Mouse (Mus musculus) hindbrain, embryonic 12.5 days (tissue): ENCODE results near the gene Olfr311. TPM values are rescaled to one million over a fixed set of nuclear protein-coding genes. Genes with fewer than 3 reads are reported as not detected.
"Not testable (repeated sequence)": the region's sequence is repeated elsewhere in the genome, so short reads cannot be mapped to it uniquely, and the experiment has no call there.

Source experiments
- ATAC-seq: fragments of 200-750 bp; cut with Nextera tagmentation; 2 replicates; pipeline ENCODE4 v1.8.0; 2017; ENCODE audit warnings: moderate TSS enrichment; ENCODE audit not compliant: low FRiP score
- H3K27ac ChIP-seq: fragments of 300-500 bp; sonication (generic); 2 replicates; pipeline ENCODE4 v1.5.1; 2016; ENCODE audit warnings: mild to moderate bottlenecking
- H3K27me3 ChIP-seq: fragments of 300-500 bp; sonication (generic); 2 replicates; pipeline ENCODE4 v1.6.1; 2016; ENCODE audit warnings: mild to moderate bottlenecking
- H3K36me3 ChIP-seq: fragments of 300-500 bp; sonication (generic); 2 replicates; pipeline ENCODE4 v1.6.1; 2016; ENCODE audit warnings: mild to moderate bottlenecking
- H3K4me1 ChIP-seq: fragments of 300-500 bp; sonication (generic); 2 replicates; pipeline ENCODE4 v1.6.1; 2016
- H3K4me2 ChIP-seq: fragments of 300-500 bp; sonication (generic); replicated peaks from 2 replicates; pipeline ENCODE4 v1.6.1; 2016; ENCODE audit warnings: mild to moderate bottlenecking
- H3K4me3 ChIP-seq: fragments of 300-500 bp; sonication (generic); 2 replicates; pipeline ENCODE4 v1.5.1; 2016; ENCODE audit warnings: mild to moderate bottlenecking
- H3K9ac ChIP-seq: fragments of 300-500 bp; sonication (generic); 2 replicates; pipeline ENCODE4 v1.6.1; 2016; ENCODE audit warnings: mild to moderate bottlenecking, moderate library complexity
- H3K9me3 ChIP-seq: fragments of 300-500 bp; sonication (generic); replicated peaks from 2 replicates; pipeline ENCODE4 v1.6.1; 2016; ENCODE audit warnings: mild to moderate bottlenecking
- WGBS: fragments of 180-500 bp; shearing (Covaris S2); methylation state at CpG from one replicate; pipeline ENCODE4 v1.1.7; 2016; 5-methylcytosine and 5-hydroxymethylcytosine counted together
- polyA plus RNA-seq: library from polyadenylated mRNA; unstranded; fragments of >200 nt; fragmentation: Nextera tagmentation; extraction: Ambion mirVana; gene quantifications from 2 replicates; pipeline ENCODE4 v1.2.1, GENCODE M21; 2016

Olfr311 gene
- not detected in 2 replicates for polyA plus RNA-seq

GRCm38 (mm10) chr11:58838951-58839350 is at the start of gene Olfr311:
TSS of gene Olfr311 (plus strand) at chr11:58839251.
- not testable (repeated sequence) for H3K4me1 ChIP-seq, H3K9ac ChIP-seq

GRCm38 (mm10) chr11:58789532-58789931 is 49.5 kb upstream of the Olfr311 start:
- no peaks in the 10 kb centered on the region for H3K9me3 ChIP-seq
- no peaks in the 10 kb centered on the region for H3K36me3 ChIP-seq
- no peak overlapping the region for H3K4me2 ChIP-seq
- ATAC-seq: no peak
- H3K27me3 ChIP-seq: no peaks in the 10 kb centered on the region
- H3K4me1 ChIP-seq: peaks cover 5% of the 10 kb centered on the region; the same call in 1 of the 2 replicates
- 32% methylated on average over 3 of the region's 3 CpGs for WGBS
- no peak overlapping the region for H3K4me3 ChIP-seq
- no peak overlapping the region for H3K27ac ChIP-seq
- 0 out of 2 replicates have a peak overlapping the region, but pooled peaks have one; percentile 19 for H3K9ac ChIP-seq

More at GRCm38 (mm10) chr11:58838951-58839350, at the start of gene Olfr311:
- not testable (repeated sequence) for H3K27me3 ChIP-seq, H3K36me3 ChIP-seq, H3K4me2 ChIP-seq, ATAC-seq, H3K4me3 ChIP-seq, H3K9me3 ChIP-seq, H3K27ac ChIP-seq

GRCm38 (mm10) chr11:58790053-58790452 is 49.0 kb upstream of the Olfr311 start:
- 59% methylated on average over 2 of the region's 2 CpGs for WGBS

DNA sequence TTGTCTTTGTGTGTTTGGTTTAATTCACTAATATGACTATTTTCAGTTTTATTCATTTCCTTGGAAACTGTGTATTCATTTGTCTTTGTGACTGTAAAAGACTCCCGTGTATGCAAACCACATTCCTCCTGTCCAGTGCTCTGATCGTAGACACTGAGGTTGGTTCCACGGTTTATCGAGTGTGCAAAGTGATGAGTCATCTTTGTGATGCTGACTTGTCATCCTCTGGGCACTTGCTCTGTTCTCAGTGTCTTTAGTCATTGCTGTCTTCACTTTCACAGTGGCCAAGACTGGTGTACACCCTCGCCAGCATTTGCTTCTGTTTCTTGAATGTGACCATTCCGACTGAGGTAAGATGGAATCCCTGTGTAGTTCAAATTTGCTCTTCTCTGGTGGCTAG is 48.4 kb upstream of the Olfr311 start:
- no peak overlapping the region for H3K4me2 ChIP-seq
- H3K27me3 ChIP-seq: no peaks in the 10 kb centered on the region
- no peak overlapping the region for H3K4me3 ChIP-seq
- no peak for ATAC-seq
- H3K4me1 ChIP-seq: peaks cover 5% of the 10 kb centered on the region; the same call in 1 of the 2 replicates
- no peaks in the 10 kb centered on the region for H3K9me3 ChIP-seq
- no peak overlapping the region for H3K9ac ChIP-seq
- no peaks in the 10 kb centered on the region for H3K36me3 ChIP-seq
- 83% methylated on average over 6 of the region's 6 CpGs for WGBS
- no peak overlapping the region for H3K27ac ChIP-seq

More at GRCm38 (mm10) chr11:58790053-58790452, 49.0 kb upstream of the Olfr311 start:
- H3K27me3 ChIP-seq: no peaks in the 10 kb centered on the region
- H3K4me2 ChIP-seq: no peak overlapping the region
- no peak overlapping the region for H3K27ac ChIP-seq
- H3K36me3 ChIP-seq: no peaks in the 10 kb centered on the region
- no peaks in the 10 kb centered on the region for H3K9me3 ChIP-seq
- no peak for ATAC-seq
- peaks cover 5% of the 10 kb centered on the region; the same call in 1 of the 2 replicates for H3K4me1 ChIP-seq
- H3K9ac ChIP-seq: no peak overlapping the region
- H3K4me3 ChIP-seq: no peak overlapping the region

GRCm38 (mm10) chr11:58795856-58796255 is 43.2 kb upstream of the Olfr311 start:
- Histone ChIP-seq H3K4me3 (no peak overlapping the region), H3K4me2 (no peak overlapping the region), H3K27me3 (no peaks in the 10 kb centered on the region), H3K9me3 (no peaks in the 10 kb centered on the region), H3K36me3 (no peaks in the 10 kb centered on the region), H3K27ac (no peak overlapping the region), H3K9ac (no peak overlapping the region), H3K4me1 (no peaks in the 10 kb centered on the region)
- ATAC-seq: no peak
- 95% methylated on average over 2 of the region's 2 CpGs for WGBS

GRCm38 (mm10) chr11:58796850-58797249 is 42.2 kb upstream of the Olfr311 start:
- H3K4me2 ChIP-seq: no peak overlapping the region
- no peaks in the 10 kb centered on the region for H3K36me3 ChIP-seq
- no peak overlapping the region for H3K9ac ChIP-seq
- H3K27ac ChIP-seq: no peak overlapping the region
- no peak overlapping the region for H3K4me3 ChIP-seq
- peaks cover 5% of the 10 kb centered on the region for H3K4me1 ChIP-seq
- no peaks in the 10 kb centered on the region for H3K27me3 ChIP-seq
- no peaks in the 10 kb centered on the region for H3K9me3 ChIP-seq
- whole genome bisulfite sequencing: 79% methylated on average over 7 of the region's 7 CpGs
- no peak for ATAC-seq

DNA sequence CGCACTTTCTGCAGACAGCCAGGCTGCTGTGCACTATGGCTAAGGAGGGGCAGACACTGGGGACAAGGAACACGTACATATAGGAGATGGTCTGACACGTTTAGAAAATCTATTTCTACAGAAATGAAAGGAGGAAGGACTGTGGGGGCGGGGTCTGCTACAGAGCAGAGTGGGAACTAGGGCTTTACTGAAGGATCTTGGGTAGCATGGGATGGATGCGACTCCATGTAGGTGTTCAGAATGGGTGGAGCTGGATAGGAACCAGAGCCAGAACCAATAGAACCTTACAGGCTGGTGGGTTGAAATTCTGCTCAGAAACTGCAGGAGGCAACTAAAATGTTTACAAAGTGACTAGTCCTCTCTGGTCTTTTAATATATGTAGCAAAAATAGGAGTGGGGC is 39.3 kb upstream of the Olfr311 start:
- no peaks in the 10 kb centered on the region for H3K36me3 ChIP-seq
- H3K4me2 ChIP-seq: no peak overlapping the region
- H3K27ac ChIP-seq: no peak overlapping the region
- WGBS: 78% methylated on average over 5 of the region's 5 CpGs
- no peaks in the 10 kb centered on the region for H3K27me3 ChIP-seq
- no peaks in the 10 kb centered on the region for H3K9me3 ChIP-seq
- no peak overlapping the region for H3K4me3 ChIP-seq
- no peak overlapping the region for H3K9ac ChIP-seq
- no peak for ATAC-seq
- H3K4me1 ChIP-seq: peaks cover 11% of the 10 kb centered on the region

- no peak within 1 kb of the TSS for H3K9ac ChIP-seq
- H3K4me2 ChIP-seq: peak within 1 kb of the TSS; percentile 41
- H3K4me3 ChIP-seq: no peak within 1 kb of the TSS
Observed at GRCm38 (mm10) chr11:58801558-58802228, 37.4 kb upstream of the Olfr311 start, which contains the start of gene Fam183b. TSS of gene Fam183b (minus strand) at chr11:58801960.

GRCm38 (mm10) chr11:58803871-58804270 is 35.2 kb upstream of the Olfr311 start:
- Histone ChIP-seq H3K9ac (no peak overlapping the region), H3K27ac (no peak overlapping the region), H3K4me3 (no peak overlapping the region), H3K4me1 (peaks cover 11% of the 10 kb centered on the region), H3K27me3 (no peaks in the 10 kb centered on the region), H3K9me3 (no peaks in the 10 kb centered on the region), H3K4me2 (no peak overlapping the region), H3K36me3 (no peaks in the 10 kb centered on the region)
- WGBS: 80% methylated on average over 4 of the region's 4 CpGs
- no peak for ATAC-seq

More at GRCm38 (mm10) chr11:58801558-58802228, 37.4 kb upstream of the Olfr311 start, which contains the start of gene Fam183b:
- Histone ChIP-seq H3K9me3 (no peaks in the 10 kb centered on the region), H3K4me1 (peaks cover 11% of the 10 kb centered on the region), H3K27me3 (no peaks in the 10 kb centered on the region), H3K36me3 (no peaks in the 10 kb centered on the region), H3K27ac (peak within 1 kb of the TSS; percentile 18; the same call in 1 of the 2 replicates)
- 31% methylated on average over 14 of the region's 14 CpGs for WGBS
- peak; percentile 74 for ATAC-seq

GRCm38 (mm10) chr11:58804393-58804792 is 34.7 kb upstream of the Olfr311 start:
- Histone ChIP-seq H3K27ac (no peak overlapping the region), H3K4me2 (no peak overlapping the region), H3K27me3 (no peaks in the 10 kb centered on the region), H3K9me3 (no peaks in the 10 kb centered on the region), H3K36me3 (no peaks in the 10 kb centered on the region), H3K4me3 (no peak overlapping the region), H3K9ac (no peak overlapping the region), H3K4me1 (peaks cover 11% of the 10 kb centered on the region)
- 72% methylated on average over 2 of the region's 2 CpGs for WGBS
- no peak for ATAC-seq

DNA sequence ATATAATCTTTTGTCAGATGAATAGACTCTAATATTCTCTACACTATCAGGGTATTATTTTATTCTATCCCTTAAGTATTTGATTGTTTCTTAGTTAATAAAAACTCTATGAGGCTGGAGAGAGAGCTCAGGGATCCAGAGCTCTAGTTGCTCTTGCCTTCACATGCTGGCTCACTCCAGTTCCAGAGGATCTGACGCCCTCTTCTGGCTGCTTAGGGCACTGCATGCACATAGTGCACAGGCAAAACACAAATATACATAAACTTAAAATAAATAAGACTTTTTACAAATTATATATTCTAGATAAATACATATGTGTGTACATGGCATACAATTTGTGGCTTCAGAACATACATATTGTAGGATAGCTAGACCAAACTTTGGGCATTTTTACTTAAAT is 27.1 kb upstream of the Olfr311 start:
- H3K9ac ChIP-seq: no peak overlapping the region
- H3K4me3 ChIP-seq: no peak overlapping the region
- no peak overlapping the region for H3K4me2 ChIP-seq
- H3K27ac ChIP-seq: no peak overlapping the region
- H3K9me3 ChIP-seq: no peaks in the 10 kb centered on the region
- no peaks in the 10 kb centered on the region for H3K27me3 ChIP-seq
- WGBS: 7% methylated on average over 1 of the region's 1 CpGs
- no peaks in the 10 kb centered on the region for H3K4me1 ChIP-seq
- ATAC-seq: no peak
- H3K36me3 ChIP-seq: no peaks in the 10 kb centered on the region

- WGBS: 59% methylated on average over 1 of the region's 1 CpGs
- H3K4me1 ChIP-seq, H3K9me3 ChIP-seq, ATAC-seq, H3K27ac ChIP-seq, H3K36me3 ChIP-seq, H3K4me3 ChIP-seq, H3K9ac ChIP-seq, H3K27me3 ChIP-seq, H3K4me2 ChIP-seq: not testable (repeated sequence)
Observed at GRCm38 (mm10) chr11:58814700-58815099, 24.4 kb upstream of the Olfr311 start, which contains the start of gene Olfr313. TSS of gene Olfr313 (plus strand) at chr11:58815000.

DNA sequence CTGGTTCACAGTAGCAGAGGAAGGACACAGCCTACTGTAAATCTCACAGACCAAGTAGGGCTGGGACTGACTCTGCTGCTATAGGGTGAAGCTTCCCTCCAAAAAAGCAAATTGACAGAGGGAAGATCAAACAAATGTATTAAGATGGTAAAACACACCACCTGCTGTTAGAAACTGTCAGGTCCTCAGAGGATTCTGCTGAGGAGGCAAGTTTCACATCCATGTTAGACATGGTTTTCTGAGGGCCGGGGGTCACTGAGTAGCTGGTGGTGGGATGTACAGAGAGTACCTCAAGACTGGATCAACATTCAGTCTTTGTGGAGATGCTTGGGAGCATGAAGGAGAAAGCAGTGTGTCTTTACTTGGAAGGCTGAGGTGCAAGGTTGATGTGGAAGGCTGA is 23.4 kb upstream of the Olfr311 start:
- H3K9me3 ChIP-seq: no peaks in the 10 kb centered on the region
- H3K4me1 ChIP-seq: no peaks in the 10 kb centered on the region
- H3K27me3 ChIP-seq: no peaks in the 10 kb centered on the region
- 81% methylated on average over 1 of the region's 1 CpGs for WGBS
- no peaks in the 10 kb centered on the region for H3K36me3 ChIP-seq
- no peak overlapping the region for H3K27ac ChIP-seq
- no peak overlapping the region for H3K4me2 ChIP-seq
- no peak overlapping the region for H3K4me3 ChIP-seq
- no peak for ATAC-seq
- no peak overlapping the region for H3K9ac ChIP-seq
